Mouse (Mus musculus): ENCODE results near the gene Pax7.

DNA sequence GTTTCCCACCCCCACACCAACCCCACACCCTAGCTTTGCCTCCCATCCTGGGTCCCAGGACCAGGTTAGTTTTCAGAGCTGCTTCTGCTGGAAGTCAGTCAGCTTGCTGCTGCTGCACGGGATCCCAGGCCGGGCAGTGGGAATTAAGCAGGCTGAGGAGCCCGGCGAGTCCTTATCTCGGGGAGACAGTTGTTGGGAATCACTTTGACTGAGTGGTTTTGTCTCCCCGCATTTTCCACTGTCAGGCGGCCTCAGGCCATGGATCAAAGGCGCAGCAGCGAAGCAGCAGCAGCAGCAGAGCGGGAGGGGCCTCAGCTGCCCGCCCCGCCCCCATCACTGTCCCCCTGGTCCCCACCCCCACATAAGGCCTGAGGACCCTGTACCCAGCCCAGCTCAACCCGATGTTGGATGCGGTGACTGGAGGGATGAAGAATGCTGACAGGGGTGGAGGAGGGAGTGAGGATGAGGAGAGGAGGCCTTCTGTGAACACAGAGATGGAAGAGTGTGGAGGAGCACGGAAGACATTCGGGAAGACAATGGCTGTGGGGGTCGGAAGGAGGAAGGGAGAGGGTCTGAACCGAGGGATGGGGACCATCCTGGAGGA, 66.1 kb downstream of the Pax7 start:
- TF ChIP-seq TAL1 (IDR thresholded peaks at IDR 0.05; ENCODE audit: low read length) (no peak), GATA1 (IDR thresholded peaks at IDR 0.05; ENCODE audit: low read length) (no peak)

All from erythroblast, embryonic 14.5 days (primary cell).